Mouse (Mus musculus) mouse embryonic stem cell (cell line): ENCODE results near the gene Nkx2-1.

Source experiments
- in situ Hi-C, 2 experiments: fragments of 300-500 bp; cut with MboI; formaldehyde crosslinking; loops; 1 replicate in 1 of 2; 3 replicates in 1 of 2; pipeline ENCODE4 v1.14.3; 2019 to 2020; ENCODE audit warnings: low sequenced_read_pairs in 2 of 2, low pct_unique_long_range_greater_than_20kb in 1 of 2, mixed read lengths in 1 of 2; ENCODE audit not compliant: unreplicated experiment in 1 of 2

Nkx2-1 gene

DNA sequence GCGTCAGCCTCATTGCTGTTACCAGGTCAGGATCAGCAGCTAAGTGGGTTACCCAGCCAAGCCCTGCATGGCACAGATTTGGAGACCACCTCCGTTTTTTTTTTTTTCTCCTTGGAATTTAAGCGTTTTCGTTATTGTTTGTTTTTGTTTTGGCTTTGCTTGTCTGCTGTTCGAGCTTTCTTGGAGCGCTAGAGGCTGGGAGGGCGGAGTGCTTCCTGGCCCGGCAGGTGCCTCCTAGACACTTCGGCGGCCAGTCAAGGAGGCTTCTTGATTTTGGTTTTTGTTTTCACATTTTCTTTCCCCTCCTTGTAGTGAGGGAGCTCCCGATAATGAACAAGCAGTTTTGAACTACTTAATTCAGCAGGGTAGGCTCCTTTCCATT lies at the start of gene Nkx2-1:
Gene Nkx2-1 (minus strand): TSS at position 25 of the 382 bp plus-strand sequence.
- in situ Hi-C loops = loop anchor here in 1 of 2 experiments (10.0 to 25.0 kb wide), 2 partner anchors 158 to 475 kb away; partner anchors contain the start of gene Pax9

- in situ Hi-C loops = loop anchor here in 1 of 2 experiments (10.0 to 25.0 kb wide), 2 partner anchors 94 to 479 kb away; no protein-coding TSS in a partner anchor
These were observed 4.4 kb upstream of the Nkx2-1 start for GRCm38 (mm10) chr12:56541068-56541467.

GRCm38 (mm10) chr12:56540591-56540990 lies 3.9 kb upstream of the Nkx2-1 start:
- in situ Hi-C loops = loop anchor here in 1 of 2 experiments (10.0 to 25.0 kb wide), 2 partner anchors 94 to 478 kb away; no protein-coding TSS in a partner anchor

- in situ Hi-C loops = loop anchor here in 1 of 2 experiments (10.0 to 25.0 kb wide), 2 partner anchors 156 to 476 kb away; partner anchors contain the start of gene Pax9
These were observed 1.9 kb upstream of the Nkx2-1 start for GRCm38 (mm10) chr12:56538601-56539000.

DNA sequence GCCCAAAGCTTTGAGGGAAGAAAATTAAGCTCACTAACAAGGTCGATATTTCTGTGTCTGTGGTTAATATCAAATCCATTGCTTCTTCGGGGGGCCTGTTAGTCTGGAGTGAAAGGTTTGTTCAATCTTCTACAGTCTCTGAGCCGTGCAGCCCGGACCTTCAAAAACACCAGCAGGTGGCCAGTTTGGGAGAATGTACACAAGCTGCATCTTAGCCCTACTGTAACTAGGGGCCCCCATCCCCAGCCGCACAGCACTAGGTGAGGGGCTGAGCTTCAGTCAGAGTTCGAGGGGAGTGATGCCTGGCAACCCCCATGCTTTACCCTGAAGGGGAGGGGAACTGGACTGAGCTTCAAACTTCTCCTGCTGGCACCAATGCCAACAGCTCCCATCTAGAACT lies 1.2 kb upstream of the Nkx2-1 start:
- in situ Hi-C loops = loop anchor here in 1 of 2 experiments (10.0 to 25.0 kb wide), 2 partner anchors 157 to 476 kb away; partner anchors contain the start of gene Pax9

- in situ Hi-C loops = loop anchor here in 1 of 2 experiments (10.0 to 25.0 kb wide), 2 partner anchors 157 to 475 kb away; partner anchors contain the start of gene Pax9
These were observed 634 bp upstream of the Nkx2-1 start for GRCm38 (mm10) chr12:56537342-56537741.

- in situ Hi-C loops = loop anchor here in 1 of 2 experiments (10.0 to 25.0 kb wide), 2 partner anchors 158 to 474 kb away; partner anchors contain the start of gene Pax9
These were observed 379 bp downstream of the Nkx2-1 start for GRCm38 (mm10) chr12:56536174-56536883.

- in situ Hi-C loops = loop anchor here in 1 of 2 experiments (10.0 to 25.0 kb wide), 2 partner anchors 159 to 473 kb away; partner anchors contain the start of gene Pax9
These were observed 1.1 kb downstream of the Nkx2-1 start for GRCm38 (mm10) chr12:56535411-56536173.

- in situ Hi-C loops = loop anchor here in 1 of 2 experiments (10.0 to 25.0 kb wide), 2 partner anchors 160 to 472 kb away; partner anchors contain the start of gene Pax9
These were observed 1.9 kb downstream of the Nkx2-1 start for GRCm38 (mm10) chr12:56534651-56535326.

GRCm38 (mm10) chr12:56534311-56534650 lies 2.4 kb downstream of the Nkx2-1 start:
- in situ Hi-C loops = loop anchor here in 1 of 2 experiments (10.0 to 25.0 kb wide), 2 partner anchors 161 to 472 kb away; partner anchors contain the start of gene Pax9

- in situ Hi-C loops = loop anchor here in 1 of 2 experiments (10.0 to 25.0 kb wide), 2 partner anchors 161 to 471 kb away; partner anchors contain the start of gene Pax9
These were observed 3.0 kb downstream of the Nkx2-1 start for GRCm38 (mm10) chr12:56533501-56534310.

DNA sequence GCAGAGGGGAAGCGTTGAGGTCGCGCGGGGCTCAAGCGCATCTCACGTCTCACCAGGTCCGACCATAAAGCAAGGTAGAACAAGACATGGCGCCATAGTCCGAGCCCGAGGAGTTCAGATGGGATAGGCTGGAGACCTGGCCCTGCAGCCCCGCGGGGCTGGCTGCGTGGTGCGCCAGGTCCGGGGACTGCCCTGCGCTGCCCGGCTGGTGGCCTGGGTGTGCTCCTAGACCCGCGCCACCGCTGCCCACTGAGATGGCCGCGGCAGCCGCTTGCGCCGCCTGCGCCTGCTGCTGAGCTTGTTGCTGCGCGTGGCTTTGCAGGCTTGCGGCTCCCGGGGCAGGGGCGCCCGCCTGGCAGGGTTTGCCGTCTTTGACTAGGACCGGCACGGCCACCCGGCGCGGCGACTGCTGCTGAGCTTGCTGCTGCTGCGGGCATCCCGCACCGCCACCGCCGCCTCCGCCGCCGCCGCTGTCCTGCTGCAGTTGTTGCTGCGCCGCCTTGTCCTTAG lies 3.7 kb downstream of the Nkx2-1 start:
- in situ Hi-C loops = loop anchor here in 1 of 2 experiments (10.0 to 25.0 kb wide), 2 partner anchors 162 to 471 kb away; partner anchors contain the start of gene Pax9

DNA sequence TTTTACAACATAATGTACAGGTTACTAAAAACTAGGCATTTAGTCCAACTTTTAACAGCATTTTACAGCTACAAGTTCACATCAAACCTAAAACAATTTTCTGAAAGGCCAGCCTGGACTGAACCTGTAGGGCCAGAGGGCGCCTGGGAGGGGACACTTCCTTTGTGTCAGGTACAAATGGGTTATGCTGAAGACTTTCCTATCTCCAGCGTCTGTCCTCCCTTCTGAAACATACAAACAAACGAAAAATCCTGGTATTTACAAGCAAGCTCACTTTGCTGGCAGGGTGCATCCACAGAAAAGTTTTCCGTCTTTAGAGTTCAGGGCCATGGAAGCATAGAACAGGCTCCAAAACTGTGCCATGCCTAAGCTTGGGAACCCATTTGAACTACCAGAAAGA lies 4.6 kb downstream of the Nkx2-1 start:
- in situ Hi-C loops = loop anchor here in 1 of 2 experiments (10.0 to 25.0 kb wide), 2 partner anchors 163 to 470 kb away; partner anchors contain the start of gene Pax9

DNA sequence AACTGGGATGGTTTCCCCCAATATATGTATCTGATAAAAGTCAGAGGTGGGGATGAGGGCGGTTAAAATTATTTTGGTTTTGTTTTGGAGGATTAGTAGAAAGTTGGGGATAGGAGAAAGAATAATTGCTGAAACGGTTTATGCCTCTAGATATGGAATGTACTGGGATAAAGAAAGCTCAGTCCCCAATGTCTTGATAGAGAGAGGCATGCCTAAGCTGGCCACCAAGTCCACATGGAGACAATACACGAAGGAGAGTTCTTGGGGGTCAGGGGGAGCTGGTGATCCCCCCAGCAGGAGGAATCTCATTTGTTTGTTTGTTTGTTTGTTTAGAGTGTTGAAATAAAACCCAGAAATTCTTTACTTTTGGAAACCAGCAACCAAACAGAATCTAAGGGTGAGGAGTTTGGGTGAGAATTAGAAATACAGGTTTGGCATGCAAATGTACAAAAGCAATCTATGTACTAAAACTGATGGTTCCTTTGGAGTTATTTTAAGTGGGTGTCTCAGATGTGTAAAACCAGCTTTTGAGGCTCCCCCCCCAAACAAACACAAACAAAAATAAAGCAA lies 5.6 kb downstream of the Nkx2-1 start:
- in situ Hi-C loops = loop anchor here in 1 of 2 experiments (10.0 to 25.0 kb wide), 2 partner anchors 164 to 469 kb away; partner anchors contain the start of gene Pax9

DNA sequence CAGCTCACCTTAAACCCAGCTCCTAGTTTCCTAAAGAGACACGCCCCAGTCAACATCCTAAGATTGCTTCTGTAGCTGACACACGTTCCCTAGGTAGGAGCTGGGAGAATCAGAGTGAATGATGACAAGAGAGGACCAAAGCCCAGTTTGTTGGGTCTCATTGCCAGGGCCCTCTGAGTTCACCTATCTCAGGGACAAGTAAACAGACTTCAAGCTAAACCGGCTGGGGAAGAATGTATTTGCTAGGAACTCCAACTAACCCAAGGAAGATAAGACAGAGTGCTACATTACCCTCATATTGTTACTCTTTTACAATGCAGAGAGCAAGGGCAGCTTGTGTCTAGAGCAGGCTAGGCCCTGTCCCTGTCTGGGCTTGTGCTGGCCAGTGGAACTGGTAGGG lies 6.8 kb downstream of the Nkx2-1 start:
- in situ Hi-C loops = loop anchor here (5.0 to 25.0 kb wide), 5 partner anchors 82 to 1015 kb away; partner anchors contain the start of genes Foxa1 (in 1 of the 2), Nkx2-9 (in 1 of the 2) and Pax9 (in 1 of the 2)

- in situ Hi-C loops = loop anchor here (5.0 to 25.0 kb wide), 4 partner anchors 83 to 1016 kb away; partner anchors contain the start of genes Foxa1 (in 1 of the 2) and Nkx2-9 (in 1 of the 2)
These were observed 7.6 kb downstream of the Nkx2-1 start for GRCm38 (mm10) chr12:56528881-56529681.
